Comparison of ENCODE assay signal across 12 mouse cellular contexts in genomic region chr1:58333222-58333621, GRCm38 (mm10). TPM values are rescaled to one million over a fixed set of nuclear protein-coding genes. Genes with fewer than 3 reads are reported as not detected.
DNase-seq lines count a peak whose midpoint lies in the region; ATAC-seq and TF ChIP-seq lines count a peak whose summit lies in the region.
"Had no signal": no experiment of that assay in that cellular context is flagged by ENCODE, and none has a peak within 500 bp of the region (broad histone marks: within the 10 kb centered on the region; RNA-seq: fewer than 3 reads in every experiment).

No protein-coding gene starts in this region.

- DNase-seq in heart, postnatal 0 days (ENCODE audit: low spot score): no peak
- no peak for DNase-seq in heart, adult 18-20 months
- DNase-seq in embryonic facial prominence, embryonic 10.5 days (ENCODE audit: low spot score): no peak
- no peak for DNase-seq in midbrain, embryonic 10.5 days (ENCODE audit: low spot score)
- no peak for DNase-seq in frontal cortex, postnatal 25 days (ENCODE audit: low spot score in 2 of 2)
- DNase-seq in right cerebral cortex, adult 18-20 months: no peak
- no peak for DNase-seq in cerebellum, postnatal 4 days (ENCODE audit: low spot score in 2 of 2)
- DNase-seq: thymus, adult 18-20 months had no signal

- no peak overlapping the region for H3K27ac ChIP-seq in heart, postnatal 0 days (ENCODE audit: low read depth)
- H3K27ac ChIP-seq in embryonic facial prominence, embryonic 10.5 days (replicated peaks): no peak overlapping the region
- no peak overlapping the region for H3K27ac ChIP-seq in forebrain, embryonic 15.5 days (replicated peaks)
- peak overlapping the region; percentile 72 for H3K27ac ChIP-seq in midbrain, embryonic 10.5 days (replicated peaks)

- H3K9me3 ChIP-seq in heart, postnatal 0 days (replicated peaks; ENCODE audit: control insufficient read depth, low read length): no peaks in the 10 kb centered on the region
- peaks cover 4% of the 10 kb centered on the region; the same call in 1 of the 2 replicates for H3K9me3 ChIP-seq in embryonic facial prominence, embryonic 10.5 days
- H3K9me3 ChIP-seq in forebrain, embryonic 15.5 days: no peaks in the 10 kb centered on the region
- no peaks in the 10 kb centered on the region; the same call in 1 of the 2 replicates for H3K9me3 ChIP-seq in midbrain, embryonic 10.5 days (replicated peaks)

- no peak overlapping the region; the same call in 1 of the 2 replicates for H3K9ac ChIP-seq in heart, postnatal 0 days (replicated peaks; ENCODE audit: low read depth, low read length)
- H3K9ac ChIP-seq in forebrain, embryonic 15.5 days (replicated peaks): no peak overlapping the region

- ATAC-seq in heart, postnatal 0 days (ENCODE audit: insufficient read depth, low read depth): no peak
- no peak for ATAC-seq in forebrain, embryonic 15.5 days (replicated peaks)

- TF ChIP-seq EP300 in heart, postnatal 0 days (IDR thresholded peaks at IDR 0.05; ENCODE audit: low read depth): no peak

- H3K4me1 ChIP-seq in heart, postnatal 0 days (ENCODE audit: control insufficient read depth, insufficient read depth): no peaks in the 10 kb centered on the region
- peaks cover 10% of the 10 kb centered on the region for H3K4me1 ChIP-seq in embryonic facial prominence, embryonic 10.5 days
- H3K4me1 ChIP-seq in forebrain, embryonic 15.5 days: no peaks in the 10 kb centered on the region
- peaks cover 11% of the 10 kb centered on the region for H3K4me1 ChIP-seq in midbrain, embryonic 10.5 days

- no peak for TF ChIP-seq CTCF in heart, postnatal 0 days (IDR thresholded peaks at IDR 0.05; ENCODE audit: low read depth)

- peak overlapping the region; percentile 10; the same call in 1 of the 2 replicates for H3K4me3 ChIP-seq in heart, postnatal 0 days (ENCODE audit: low read depth, low read length)
- peak overlapping the region; percentile 28 for H3K4me3 ChIP-seq in embryonic facial prominence, embryonic 10.5 days
- H3K4me3 ChIP-seq in forebrain, embryonic 15.5 days: no peak overlapping the region
- H3K4me3 ChIP-seq in midbrain, embryonic 10.5 days: peak overlapping the region; percentile 31; the same call in 1 of the 2 replicates

- WGBS in heart, postnatal 0 days: 29% methylated on average over 4 of the region's 4 CpGs
- 48% methylated on average over 4 of the region's 4 CpGs for WGBS in embryonic facial prominence, embryonic 10.5 days
- 45% methylated on average over 4 of the region's 4 CpGs for WGBS in forebrain, embryonic 15.5 days
- 51% methylated on average over 4 of the region's 4 CpGs for WGBS in midbrain, embryonic 10.5 days

- no peaks in the 10 kb centered on the region for H3K27me3 ChIP-seq in heart, postnatal 0 days (ENCODE audit: control insufficient read depth, insufficient read depth, low read length)
- H3K27me3 ChIP-seq in embryonic facial prominence, embryonic 10.5 days (replicated peaks; ENCODE audit: low read depth, poor library complexity, severe bottlenecking): no peaks in the 10 kb centered on the region
- H3K27me3 ChIP-seq in forebrain, embryonic 15.5 days: no peaks in the 10 kb centered on the region
- no peaks in the 10 kb centered on the region for H3K27me3 ChIP-seq in midbrain, embryonic 10.5 days (ENCODE audit: low read depth, poor library complexity, severe bottlenecking)
- H3K27me3 ChIP-seq: CH12.LX had no signal

- H3K36me3 ChIP-seq in heart, postnatal 0 days (replicated peaks; ENCODE audit: control insufficient read depth, insufficient read depth, low read length): no peaks in the 10 kb centered on the region
- no peaks in the 10 kb centered on the region for H3K36me3 ChIP-seq in embryonic facial prominence, embryonic 10.5 days (replicated peaks)
- H3K36me3 ChIP-seq in forebrain, embryonic 15.5 days: no peaks in the 10 kb centered on the region
- H3K36me3 ChIP-seq in midbrain, embryonic 10.5 days: no peaks in the 10 kb centered on the region

- peak overlapping the region; percentile 40 for H3K4me2 ChIP-seq in heart, postnatal 0 days (ENCODE audit: low read depth, low read length)
- peak overlapping the region; percentile 23; the same call in 1 of the 2 replicates for H3K4me2 ChIP-seq in forebrain, embryonic 15.5 days (replicated peaks)

RNA-seq across cellular contexts. Expression of gene Aox2, which starts 55.1 kb away (rescaled TPM):
- 0.08 TPM in 1 of 2 replicates, not detected in the other for total RNA-seq in heart, postnatal 0 days (2014; rRNA removed; ENCODE audit: low replicate concordance)
- not detected in 2 replicates for polyA plus RNA-seq in heart, postnatal 0 days (2015; fragmentation: Nextera tagmentation; extraction: Ambion mirVana)
- under 1 TPM in 1 of 2 experiments, not detected in 1; 0.05 TPM for total RNA-seq in heart, adult 18-20 months (2021)
- polyA plus RNA-seq in embryonic facial prominence, embryonic 10.5 days (2016; fragmentation: Nextera tagmentation; extraction: Ambion mirVana): 0.03 and 0.04 TPM in 2 replicates
- not detected in 2 replicates for polyA plus RNA-seq in forebrain, embryonic 15.5 days (2015; fragmentation: Nextera tagmentation; extraction: Ambion mirVana)
- not detected in 2 replicates for polyA plus RNA-seq in midbrain, embryonic 10.5 days (2016; fragmentation: Nextera tagmentation; extraction: Ambion mirVana)
- total RNA-seq: CH12.LX; left cerebral cortex, postnatal 36 days had no signal
- polyA plus RNA-seq: neural tube, embryonic 11.5 days had no signal

RNA-seq across cellular contexts. Expression of gene Bzw1, which starts 59.5 kb away (rescaled TPM):
- 59.3 and 74.6 TPM in 2 replicates for total RNA-seq in heart, postnatal 0 days (2014; rRNA removed; ENCODE audit: low replicate concordance)
- polyA plus RNA-seq in heart, postnatal 0 days (2015; fragmentation: Nextera tagmentation; extraction: Ambion mirVana): 158 and 163 TPM in 2 replicates
- 10 to 100 TPM; 66.2 to 70.6 TPM for total RNA-seq in heart, adult 18-20 months (2021)
- polyA plus RNA-seq in embryonic facial prominence, embryonic 10.5 days (2016; fragmentation: Nextera tagmentation; extraction: Ambion mirVana): 444 and 446 TPM in 2 replicates
- polyA plus RNA-seq in forebrain, embryonic 15.5 days (2015; fragmentation: Nextera tagmentation; extraction: Ambion mirVana): 381 and 396 TPM in 2 replicates
- 454 and 464 TPM in 2 replicates for polyA plus RNA-seq in midbrain, embryonic 10.5 days (2016; fragmentation: Nextera tagmentation; extraction: Ambion mirVana)
